Mouse (Mus musculus): ENCODE measurements around the gene Xrn2. TPM values are rescaled to one million over a fixed set of nuclear protein-coding genes. Genes with fewer than 3 reads are reported as not detected.

The Xrn2 gene
- total RNA-seq, 2 experiments from 2014 or later = 11.1 to 14.1 TPM

Other genes with a start within 250 kb of the Xrn2 start
- gene Kiz, start 157.1 kb upstream of the Xrn2 start, total RNA-seq (2021) = 10 to 100 TPM; 34.8 to 51.8 TPM
- not detected for gene Nkx2-4, start 72.4 kb downstream of the Xrn2 start, total RNA-seq (2021)
- gene Nkx2-2, start 181.2 kb downstream of the Xrn2 start, total RNA-seq (2021) = not detected